Mouse (Mus musculus) heart, adult 2 months (tissue): ENCODE results near the gene Txn1. TPM values are rescaled to one million over a fixed set of nuclear protein-coding genes. Genes with fewer than 3 reads are reported as not detected.

Experiments used
- DNase-seq, 2 experiments: peaks; one replicate each; pipeline ENCODE4 v3.0.0; 2021
- H3K27ac ChIP-seq: fragments of 200-600 bp; 2 replicates; pipeline ENCODE4 v1.8.1; 2022
- H3K27me3 ChIP-seq: fragments of 200-500 bp; 2 replicates; pipeline ENCODE4 v1.6.1; 2012; ENCODE audit warnings: mild to moderate bottlenecking, low read length, inconsistent platforms, mixed read lengths; ENCODE audit not compliant: control insufficient read depth, insufficient read depth
- H3K36me3 ChIP-seq: fragments of 200-500 bp; 2 replicates; pipeline ENCODE4 v1.6.1; 2012; ENCODE audit warnings: low read length, inconsistent platforms; ENCODE audit not compliant: control insufficient read depth, insufficient read depth
- H3K4me1 ChIP-seq: fragments of 200-500 bp; 2 replicates; pipeline ENCODE4 v1.6.1; 2011; ENCODE audit warnings: low read length; ENCODE audit not compliant: control insufficient read depth, insufficient read depth
- H3K4me3 ChIP-seq: fragments of 200-600 bp; 2 replicates; pipeline ENCODE4 v1.8.1; 2022
- H3K79me2 ChIP-seq: fragments of 200-500 bp; replicated peaks from 2 replicates; pipeline ENCODE4 v1.6.1; 2012; ENCODE audit warnings: mild to moderate bottlenecking, inconsistent platforms, low read length, moderate library complexity, mixed read lengths; ENCODE audit not compliant: control insufficient read depth, insufficient read depth
- H3K9ac ChIP-seq: fragments of 200-500 bp; 2 replicates; pipeline ENCODE4 v1.6.1; 2012; ENCODE audit warnings: low read depth, mild to moderate bottlenecking, control low read depth, inconsistent platforms, low read length, mixed read lengths
- CTCF ChIP-seq: fragments of 200-600 bp; IDR thresholded peaks from 2 replicates; pipeline ENCODE4 v1.8.1; 2022; ENCODE audit warnings: antibody characterized with exemption, mild to moderate bottlenecking, moderate library complexity
- EP300 ChIP-seq: fragments of 200-500 bp; IDR thresholded peaks from 2 replicates; pipeline ENCODE4 v1.6.1; 2011; ENCODE audit warnings: low read depth, low read length, control low read depth; ENCODE audit not compliant: insufficient read depth
- POLR2A ChIP-seq: fragments of 200-500 bp; IDR thresholded peaks from 2 replicates; pipeline ENCODE4 v1.6.1; 2011; ENCODE audit warnings: mild to moderate bottlenecking, low read depth, low read length, control low read depth; ENCODE audit not compliant: insufficient read depth
- WGBS: fragments of 180-500 bp; shearing (Covaris S2); methylation state at CpG from one replicate; pipeline ENCODE4 v1.1.7; 2018; 5-methylcytosine and 5-hydroxymethylcytosine counted together
- intact Hi-C: fragments of 180-260 bp; cut with DNase I; formaldehyde crosslinking; loops from one replicate; pipeline ENCODE4 v1.15.1; 2025
- long read RNA-seq: library from polyadenylated mRNA; stranded (forward); transcript quantifications from one replicate; pipeline ENCODE4 v2.0.0, GENCODE M21; 2021
- polyA plus RNA-seq: library from polyadenylated mRNA; depleted of rRNA; stranded (reverse); fragments of >200 nt; gene quantifications from 2 replicates; pipeline ENCODE4 v1.2.3, GENCODE M21; 2012; rRNA removed
- total RNA-seq, 2 experiments: library from RNA; stranded (reverse); gene quantifications; 2 replicates each; pipeline ENCODE4 v1.2.3; 2021

Gene Txn1
- total RNA-seq (100 to 1,000 TPM; 108 to 119 TPM), polyA plus RNA-seq (76.5 and 91.7 TPM in 2 replicates)
- long read RNA-seq, transcript Txn1-201 (5 exons, 1,051 nt): major isoform, 49 of 52 reads
- long read RNA-seq, partial matches to known transcripts: 1 of 52 reads
- long read RNA-seq, other reads (novel, unspliced or antisense): 2 of 52 reads

DNA sequence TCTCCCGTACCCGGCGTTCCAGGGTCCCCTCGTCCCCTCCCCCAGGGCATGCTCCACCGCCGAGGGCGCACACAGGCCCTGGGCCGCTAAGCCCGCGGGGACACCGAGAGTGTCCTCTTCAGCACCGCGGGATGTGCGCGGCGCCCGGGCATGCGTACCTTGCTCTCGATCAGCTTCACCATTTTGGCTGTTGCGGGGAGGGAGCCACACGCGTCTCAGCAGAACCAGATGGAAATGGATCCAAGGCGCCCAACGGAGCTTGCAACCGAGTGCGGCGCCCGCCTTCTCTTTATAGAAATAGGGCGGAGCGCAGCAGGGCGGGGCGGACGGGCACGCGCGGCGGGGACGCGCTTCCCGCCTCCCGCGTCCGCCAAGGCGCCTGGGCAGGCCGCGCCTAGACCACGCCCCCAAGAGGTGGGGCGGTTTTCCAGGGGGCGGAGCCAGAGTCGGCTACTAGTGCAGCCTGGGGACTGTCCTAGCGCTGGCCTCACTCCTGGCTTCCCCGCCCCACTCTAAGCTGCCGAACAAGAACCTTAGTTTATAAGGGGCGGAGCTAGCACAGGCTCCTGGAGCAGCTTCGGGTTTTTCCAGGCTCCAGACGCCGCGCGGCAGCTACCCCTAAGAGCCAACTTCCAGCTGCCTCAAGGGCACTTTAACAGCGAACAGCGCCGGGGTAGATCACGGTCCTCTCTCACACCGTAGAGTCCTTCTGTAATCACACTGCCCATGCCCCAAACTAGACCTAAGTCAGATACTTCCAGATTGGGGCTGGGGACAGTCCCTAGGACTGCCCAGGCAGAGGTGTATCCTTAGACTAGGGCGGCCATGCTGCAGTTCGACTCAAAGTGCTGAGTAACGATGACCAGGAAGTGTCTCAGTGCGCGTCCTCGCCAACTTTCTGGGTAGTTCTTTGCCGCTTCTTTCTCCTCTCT lies at the start of gene Txn1:
Gene Txn1, minus strand, starts transcription at position 383 of the 932 bp plus-strand sequence.
- Histone ChIP-seq H3K9ac (peak within 1 kb of the TSS; percentile 91), H3K27me3 (no peaks in the 10 kb centered on the region), H3K4me3 (peak within 1 kb of the TSS; percentile 81), H3K36me3 (no peaks in the 10 kb centered on the region), H3K4me1 (peaks cover 7% of the 10 kb centered on the region), H3K27ac (peak within 1 kb of the TSS; percentile 99), H3K79me2 (no peaks in the 10 kb centered on the region)
- whole genome bisulfite sequencing: under 1% methylated on average over 70 of the region's 71 CpGs
- TF ChIP-seq EP300: peak; percentile 68
- no peak for TF ChIP-seq CTCF
- peak; percentile 99 for TF ChIP-seq POLR2A
- DNase-seq: peak; percentile 98 to 99
- intact Hi-C loops: loop anchor here (5.0 to 10.0 kb wide), 3 partner anchors 126 to 1049 kb away; partner anchors contain the start of genes Ecpas and Gm20503

DNA sequence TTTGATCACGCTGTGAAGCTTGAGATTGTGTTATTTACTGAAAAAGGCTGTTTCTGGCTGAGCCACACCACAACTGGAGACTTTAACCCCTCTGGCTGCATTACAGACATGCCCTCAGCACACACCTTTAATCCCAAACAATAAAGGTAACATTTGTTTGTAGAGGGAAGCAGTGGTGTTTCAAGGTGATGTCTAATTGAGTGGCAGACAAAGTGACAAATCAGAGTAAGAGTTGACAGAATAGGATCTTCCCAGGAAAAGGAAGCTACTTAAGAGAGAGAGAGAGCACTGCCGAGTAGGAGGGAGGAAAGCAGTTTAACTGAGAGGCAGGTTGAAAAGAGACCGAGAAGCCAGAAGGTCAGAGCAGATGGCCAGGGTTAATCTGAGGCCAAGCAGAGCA lies 47.3 kb upstream of the Txn1 start:
- Histone ChIP-seq H3K27me3 (no peaks in the 10 kb centered on the region), H3K4me3 (no peak overlapping the region), H3K27ac (no peak overlapping the region), H3K79me2 (no peaks in the 10 kb centered on the region), H3K36me3 (no peaks in the 10 kb centered on the region), H3K9ac (no peak overlapping the region), H3K4me1 (no peaks in the 10 kb centered on the region)
- intact Hi-C loops: no loop called here
- WGBS: 67% methylated on average over 3 of the region's 3 CpGs
- no peak for DNase-seq
- no peak for TF ChIP-seq EP300
- no peak for TF ChIP-seq CTCF
- no peak for TF ChIP-seq POLR2A

DNA sequence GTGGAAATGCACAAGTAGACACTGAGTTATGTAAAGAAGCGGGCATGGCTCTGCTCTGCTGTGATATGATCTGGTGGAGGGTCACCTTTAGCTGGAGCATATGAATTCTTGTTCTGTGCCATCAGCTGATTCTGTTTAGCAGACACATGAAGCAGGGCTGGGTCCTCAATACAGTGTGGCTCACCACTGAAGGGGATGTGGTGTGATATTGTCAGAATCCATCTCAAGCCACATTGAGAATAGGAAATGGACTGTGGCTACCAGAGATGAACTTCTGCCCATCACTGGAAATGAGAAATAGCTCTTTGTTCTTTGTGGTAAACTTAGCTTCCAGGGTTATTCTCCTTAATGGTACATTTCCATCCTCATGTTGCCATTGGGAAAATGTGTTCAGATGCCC lies 35.2 kb upstream of the Txn1 start:
- Histone ChIP-seq H3K4me1 (no peaks in the 10 kb centered on the region), H3K4me3 (no peak overlapping the region), H3K9ac (no peak overlapping the region), H3K36me3 (no peaks in the 10 kb centered on the region), H3K27ac (no peak overlapping the region), H3K79me2 (no peaks in the 10 kb centered on the region), H3K27me3 (no peaks in the 10 kb centered on the region)
- DNase-seq: no peak
- intact Hi-C loops: no loop called here
- no peak for TF ChIP-seq POLR2A
- no peak for TF ChIP-seq CTCF
- TF ChIP-seq EP300: no peak
- WGBS: 81% methylated on average over 1 of the region's 1 CpGs

DNA sequence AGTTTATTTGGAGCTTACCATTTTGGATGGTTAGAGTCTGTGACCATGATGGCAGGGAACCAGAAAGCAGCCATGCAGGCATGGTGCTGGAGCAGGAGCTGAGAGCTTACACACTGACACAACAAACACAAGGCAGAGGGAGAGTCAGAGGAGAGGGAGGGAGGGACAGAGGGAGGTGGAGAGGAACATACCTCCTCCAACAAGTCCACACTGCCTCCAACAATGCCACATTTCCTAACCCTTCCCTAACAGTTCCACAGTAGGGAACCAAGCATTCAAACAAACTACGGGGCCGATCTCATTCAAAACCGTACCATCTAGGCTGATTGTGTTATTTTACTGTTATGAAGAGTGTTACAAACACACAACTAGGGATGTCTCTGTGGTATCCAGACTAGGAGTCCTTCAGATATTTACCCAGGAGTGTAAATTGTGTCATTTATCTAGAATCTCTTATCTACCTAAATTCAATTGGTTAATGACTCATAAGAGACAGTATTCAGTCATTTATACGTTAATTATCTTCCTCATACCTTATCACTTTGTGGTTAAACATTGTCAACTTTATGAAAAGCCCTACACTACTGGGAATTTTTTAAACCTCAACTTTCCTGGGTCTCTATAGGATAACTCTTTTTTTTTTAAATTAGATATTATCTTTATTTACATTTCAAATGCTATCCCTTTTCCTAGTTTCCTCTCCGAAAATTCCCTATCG lies 18.3 kb upstream of the Txn1 start:
- WGBS: 83% methylated on average over 6 of the region's 6 CpGs
- Histone ChIP-seq H3K79me2 (no peaks in the 10 kb centered on the region), H3K4me3 (no peak overlapping the region), H3K36me3 (no peaks in the 10 kb centered on the region), H3K27ac (no peak overlapping the region), H3K9ac (no peak overlapping the region), H3K27me3 (no peaks in the 10 kb centered on the region), H3K4me1 (no peaks in the 10 kb centered on the region)
- intact Hi-C loops: no loop called here
- DNase-seq: no peak
- TF ChIP-seq CTCF (no peak), POLR2A (no peak), EP300 (no peak)

DNA sequence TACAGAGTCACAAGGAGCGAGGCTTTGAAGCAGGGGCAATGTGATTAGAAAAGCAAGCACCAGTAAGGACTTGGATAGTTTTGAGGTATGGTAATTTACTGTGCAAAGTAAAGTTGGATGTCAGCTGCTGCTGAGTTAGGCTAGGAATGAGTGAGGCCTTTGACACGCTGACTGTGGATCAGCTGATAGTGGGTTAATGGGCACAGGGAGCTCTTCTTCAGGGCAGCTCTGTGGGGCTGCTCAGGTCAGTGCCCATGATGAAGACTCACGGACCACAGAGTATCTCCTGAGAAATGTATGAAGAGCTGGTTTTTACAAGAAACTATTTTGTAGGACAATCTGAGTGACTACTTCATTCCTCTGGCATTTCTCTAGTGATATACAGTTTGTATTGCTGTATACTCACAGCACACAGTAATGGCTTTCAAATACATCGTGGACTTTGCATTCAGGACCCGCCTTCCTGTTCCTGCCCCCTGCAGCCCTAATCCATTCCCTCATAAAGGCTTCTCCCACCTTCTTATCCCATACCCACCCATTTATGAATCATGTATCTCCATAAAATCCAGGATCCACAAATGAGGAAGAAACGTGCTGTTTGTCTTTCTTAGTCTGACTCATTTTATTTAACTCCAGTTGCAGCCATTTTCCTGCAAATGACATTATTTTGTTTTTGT lies 17.5 kb upstream of the Txn1 start:
- no peak overlapping the region for H3K9ac ChIP-seq
- intact Hi-C loops: no loop called here
- TF ChIP-seq POLR2A (no peak), CTCF (no peak), EP300 (no peak)
- no peaks in the 10 kb centered on the region for H3K79me2 ChIP-seq
- H3K4me3 ChIP-seq: no peak overlapping the region
- H3K36me3 ChIP-seq: no peaks in the 10 kb centered on the region
- no peak overlapping the region for H3K27ac ChIP-seq
- H3K4me1 ChIP-seq: no peaks in the 10 kb centered on the region
- DNase-seq: no peak
- WGBS: 77% methylated on average over 6 of the region's 6 CpGs
- no peaks in the 10 kb centered on the region for H3K27me3 ChIP-seq
